Mouse (Mus musculus): ENCODE measurements around the gene Fig4. TPM values are rescaled to one million over a fixed set of nuclear protein-coding genes. Genes with fewer than 3 reads are reported as not detected.
A peak's percentile ranks its signal among the peaks of the same experiment; 100 is the strongest.

Gene Fig4
- 28.7 and 32.1 TPM in 2 replicates for polyA plus RNA-seq (2015; fragmentation: Nextera tagmentation; extraction: Ambion mirVana)

DNA sequence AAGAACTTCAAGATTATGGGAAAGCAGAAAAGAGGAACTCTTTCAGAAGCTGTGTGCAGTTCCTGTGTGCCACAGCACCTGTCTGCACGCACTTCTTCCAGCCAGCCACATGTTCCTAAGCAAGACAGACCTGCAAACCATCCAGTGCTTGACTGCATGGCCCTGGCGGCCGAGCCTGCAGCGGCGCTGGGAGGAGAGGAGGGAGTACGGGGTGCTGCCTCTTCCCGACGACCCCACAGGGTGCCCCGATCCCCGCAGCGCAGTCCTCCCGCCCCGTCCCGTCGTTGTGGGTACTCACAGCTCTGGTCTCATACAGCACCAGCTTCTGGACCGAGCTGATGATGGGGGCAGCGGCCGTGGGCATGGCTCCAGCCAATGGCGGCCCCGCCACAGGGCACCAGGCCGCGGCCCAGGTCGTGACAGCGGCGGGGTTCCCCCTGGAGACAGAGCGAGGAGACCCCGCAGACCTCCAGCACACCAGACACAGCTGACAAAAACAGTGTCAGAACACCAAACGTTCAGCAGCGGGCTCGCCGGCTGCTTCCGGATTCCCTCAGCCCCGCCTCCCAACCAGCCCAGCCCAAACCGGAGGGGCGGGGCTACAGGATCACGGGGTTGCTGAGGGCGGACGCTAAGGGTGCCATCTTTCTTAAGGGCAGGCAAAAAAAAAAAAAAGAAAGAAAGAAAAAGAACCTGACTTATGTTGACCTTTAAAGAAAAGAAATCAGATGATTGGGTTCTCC, at the start of gene Fig4:
Gene Fig4 (minus strand): TSS at position 572 of the 743 bp plus-strand sequence.
- peak; percentile 95 for ATAC-seq (ENCODE audit: low FRiP score)
- peak within 1 kb of the TSS; percentile 98 for H3K4me2 ChIP-seq
- no peaks in the 10 kb centered on the region for H3K9me3 ChIP-seq (replicated peaks)
- peak within 1 kb of the TSS; percentile 88 for H3K27ac ChIP-seq (replicated peaks)
- H3K9ac ChIP-seq (replicated peaks), result peak within 1 kb of the TSS; percentile 84
- WGBS, result under 1% methylated on average over 38 of the region's 38 CpGs
- peaks cover 13% of the 10 kb centered on the region for H3K4me1 ChIP-seq
- H3K27me3 ChIP-seq (replicated peaks), result no peaks in the 10 kb centered on the region
- H3K4me3 ChIP-seq (replicated peaks), result peak within 1 kb of the TSS; percentile 96
- no peaks in the 10 kb centered on the region for H3K36me3 ChIP-seq

DNA sequence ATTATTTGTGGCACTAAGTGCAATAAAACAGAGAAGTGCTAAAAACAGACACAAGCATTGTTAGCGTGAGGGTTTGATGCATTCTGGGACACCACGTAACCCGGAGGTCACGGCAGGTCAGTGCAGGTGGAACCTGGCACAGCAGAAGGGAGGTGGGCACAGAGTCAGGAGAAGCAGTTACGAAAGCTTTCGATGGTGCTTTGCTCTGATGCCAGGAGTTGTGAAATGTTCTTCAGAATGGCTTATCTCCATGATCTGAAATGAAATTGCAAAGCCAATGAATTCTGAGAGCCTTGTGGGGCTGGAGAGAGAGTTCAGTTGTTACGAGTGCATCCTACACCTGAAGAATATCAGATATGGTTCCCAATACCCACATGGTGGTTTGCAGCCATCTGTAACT, 38.3 kb upstream of the Fig4 start:
- WGBS, result 92% methylated on average over 7 of the region's 7 CpGs
- H3K9ac ChIP-seq (replicated peaks), result no peak overlapping the region
- no peaks in the 10 kb centered on the region for H3K4me1 ChIP-seq
- no peak overlapping the region for H3K27ac ChIP-seq (replicated peaks)
- H3K9me3 ChIP-seq (replicated peaks), result no peaks in the 10 kb centered on the region
- ATAC-seq (ENCODE audit: low FRiP score), result no peak
- no peaks in the 10 kb centered on the region for H3K27me3 ChIP-seq (replicated peaks)
- H3K4me3 ChIP-seq (replicated peaks), result no peak overlapping the region
- H3K4me2 ChIP-seq, result no peak overlapping the region
- H3K36me3 ChIP-seq, result no peaks in the 10 kb centered on the region

GRCm38 (mm10) chr10:41332533-41333043, 29.5 kb upstream of the Fig4 start:
- H3K9ac ChIP-seq (replicated peaks), result no peak overlapping the region
- H3K4me3 ChIP-seq (replicated peaks), result no peak overlapping the region
- no peaks in the 10 kb centered on the region for H3K36me3 ChIP-seq
- no peak overlapping the region for H3K4me2 ChIP-seq
- no peaks in the 10 kb centered on the region for H3K27me3 ChIP-seq (replicated peaks)
- H3K27ac ChIP-seq (replicated peaks), result no peak overlapping the region
- no peak for ATAC-seq (ENCODE audit: low FRiP score)
- H3K4me1 ChIP-seq, result no peaks in the 10 kb centered on the region
- 83% methylated on average over 2 of the region's 2 CpGs for WGBS
- no peaks in the 10 kb centered on the region for H3K9me3 ChIP-seq (replicated peaks)

GRCm38 (mm10) chr10:41315866-41316265, 12.8 kb upstream of the Fig4 start:
- no peaks in the 10 kb centered on the region for H3K36me3 ChIP-seq
- H3K27me3 ChIP-seq (replicated peaks), result no peaks in the 10 kb centered on the region
- no peaks in the 10 kb centered on the region for H3K4me1 ChIP-seq
- H3K9me3 ChIP-seq (replicated peaks), result no peaks in the 10 kb centered on the region
- ATAC-seq (ENCODE audit: low FRiP score), result no peak
- H3K4me2 ChIP-seq, result no peak overlapping the region
- H3K4me3 ChIP-seq (replicated peaks), result no peak overlapping the region
- H3K27ac ChIP-seq (replicated peaks), result no peak overlapping the region
- H3K9ac ChIP-seq (replicated peaks), result no peak overlapping the region
- WGBS, result 83% methylated on average over 3 of the region's 3 CpGs

DNA sequence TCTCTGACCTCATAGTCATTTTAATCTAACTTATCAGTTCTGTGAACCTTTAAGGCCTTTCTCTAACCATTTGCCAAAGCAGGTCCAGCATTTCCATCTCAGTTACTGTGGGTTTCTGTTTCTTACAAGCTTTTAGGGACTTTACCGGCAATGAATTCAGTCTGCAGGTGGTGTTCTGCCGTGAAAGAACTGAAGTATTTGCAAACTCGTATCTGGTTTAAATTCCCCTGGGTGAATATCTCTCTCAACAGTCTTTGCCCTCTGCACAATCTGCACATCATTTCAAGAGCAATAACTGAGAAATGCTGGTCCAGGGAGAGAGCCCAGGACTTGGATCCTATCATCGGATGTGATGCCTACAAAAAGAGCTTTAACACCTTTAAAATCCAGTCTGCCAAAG, 5.1 kb upstream of the Fig4 start:
- WGBS, result 88% methylated on average over 4 of the region's 4 CpGs
- ATAC-seq (ENCODE audit: low FRiP score), result no peak
- no peaks in the 10 kb centered on the region for H3K27me3 ChIP-seq (replicated peaks)

DNA sequence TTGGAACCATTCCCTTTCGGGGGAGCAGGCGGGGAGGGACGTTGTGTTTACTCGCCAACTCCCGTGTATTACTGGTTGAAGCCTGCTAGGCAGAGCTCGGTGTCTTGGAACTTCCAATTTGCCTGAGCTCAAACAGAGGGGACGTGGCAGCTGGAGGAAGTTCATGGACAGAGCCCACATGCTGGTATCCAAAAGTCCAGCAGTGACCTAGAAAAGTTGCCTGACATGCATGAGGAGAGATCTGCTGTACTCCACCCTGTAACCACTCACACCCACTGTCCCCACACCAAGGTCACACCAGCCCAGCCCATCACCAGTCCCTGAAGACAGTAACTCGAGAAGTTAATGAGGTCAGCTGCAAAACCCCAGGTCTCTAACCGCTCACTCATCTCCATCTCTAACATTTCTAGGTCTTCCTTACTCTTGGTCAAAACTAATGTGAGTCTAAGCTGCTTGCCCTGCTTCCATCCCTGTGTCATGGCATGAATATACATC, 1.9 kb upstream of the Fig4 start:
- Histone ChIP-seq H3K4me1 (peaks cover 13% of the 10 kb centered on the region), H3K36me3 (no peaks in the 10 kb centered on the region), H3K27ac (replicated peaks) (no peak overlapping the region), H3K9ac (replicated peaks) (no peak overlapping the region), H3K27me3 (replicated peaks) (no peaks in the 10 kb centered on the region), H3K4me2 (no peak overlapping the region), H3K9me3 (replicated peaks) (no peaks in the 10 kb centered on the region), H3K4me3 (replicated peaks) (no peak overlapping the region)
- 77% methylated on average over 9 of the region's 9 CpGs for WGBS
- no peak for ATAC-seq (ENCODE audit: low FRiP score)

More for the DNA sequence above, 5.1 kb upstream of the Fig4 start:
- Histone ChIP-seq H3K4me2 (no peak overlapping the region), H3K4me1 (peaks cover 2% of the 10 kb centered on the region; the same call in 1 of the 2 replicates), H3K9me3 (replicated peaks) (no peaks in the 10 kb centered on the region), H3K27ac (replicated peaks) (no peak overlapping the region), H3K4me3 (replicated peaks) (no peak overlapping the region), H3K36me3 (no peaks in the 10 kb centered on the region), H3K9ac (replicated peaks) (no peak overlapping the region)

GRCm38 (mm10) chr10:41303639-41304444, 782 bp upstream of the Fig4 start, which contains the start of gene Ak9:
TSS of gene Ak9 (plus strand) at chr10:41303980.
- no peaks in the 10 kb centered on the region for H3K36me3 ChIP-seq
- H3K4me3 ChIP-seq (replicated peaks), result peak within 1 kb of the TSS; percentile 96
- peaks cover 13% of the 10 kb centered on the region for H3K4me1 ChIP-seq
- no peaks in the 10 kb centered on the region for H3K9me3 ChIP-seq (replicated peaks)
- H3K27ac ChIP-seq (replicated peaks), result peak within 1 kb of the TSS; percentile 88
- WGBS, result 1% methylated on average over 25 of the region's 25 CpGs
- peak within 1 kb of the TSS; percentile 84 for H3K9ac ChIP-seq (replicated peaks)
- H3K4me2 ChIP-seq, result peak within 1 kb of the TSS; percentile 98
- ATAC-seq (ENCODE audit: low FRiP score), result peak; percentile 89
- H3K27me3 ChIP-seq (replicated peaks), result no peaks in the 10 kb centered on the region

GRCm38 (mm10) chr10:41300161-41300560, 2.9 kb downstream of the Fig4 start:
- H3K4me3 ChIP-seq (replicated peaks), result no peak overlapping the region
- H3K27ac ChIP-seq (replicated peaks), result no peak overlapping the region
- no peak overlapping the region for H3K9ac ChIP-seq (replicated peaks)
- WGBS, result 68% methylated on average over 1 of the region's 1 CpGs
- no peaks in the 10 kb centered on the region for H3K36me3 ChIP-seq
- no peaks in the 10 kb centered on the region for H3K27me3 ChIP-seq (replicated peaks)
- ATAC-seq (ENCODE audit: low FRiP score), result no peak
- no peak overlapping the region for H3K4me2 ChIP-seq
- H3K9me3 ChIP-seq (replicated peaks), result no peaks in the 10 kb centered on the region
- peaks cover 15% of the 10 kb centered on the region for H3K4me1 ChIP-seq

DNA sequence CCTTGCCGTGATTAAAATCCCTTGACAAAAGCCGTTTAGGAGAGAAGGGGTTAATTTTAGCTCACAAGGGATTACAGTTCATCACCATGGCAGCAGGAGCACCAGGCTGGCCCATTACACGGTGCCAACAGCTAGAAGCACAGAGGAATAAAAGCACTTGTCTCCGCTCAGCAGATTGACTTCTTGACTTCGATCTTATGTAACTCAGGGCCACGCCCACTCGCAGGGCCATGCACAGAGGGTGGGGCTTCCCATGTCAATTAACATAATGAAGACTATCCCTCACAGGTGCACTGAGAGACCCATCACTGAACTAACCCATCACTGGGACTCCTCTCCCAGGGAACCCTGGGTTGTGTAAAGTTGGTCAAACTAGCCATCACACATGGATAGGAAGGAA, 7.9 kb downstream of the Fig4 start:
- Histone ChIP-seq H3K9ac (replicated peaks) (no peak overlapping the region), H3K4me1 (peaks cover 9% of the 10 kb centered on the region), H3K9me3 (replicated peaks) (no peaks in the 10 kb centered on the region), H3K27me3 (replicated peaks) (no peaks in the 10 kb centered on the region), H3K4me3 (replicated peaks) (no peak overlapping the region), H3K4me2 (peak overlapping the region; percentile 30), H3K27ac (replicated peaks) (no peak overlapping the region), H3K36me3 (no peaks in the 10 kb centered on the region)
- peak; percentile 65 for ATAC-seq (ENCODE audit: low FRiP score)
- WGBS, result 12% methylated on average over 7 of the region's 7 CpGs

GRCm38 (mm10) chr10:41294734-41295133, 8.3 kb downstream of the Fig4 start:
- H3K4me3 ChIP-seq (replicated peaks), result no peak overlapping the region
- WGBS, result 39% methylated on average over 11 of the region's 11 CpGs
- H3K27me3 ChIP-seq (replicated peaks), result no peaks in the 10 kb centered on the region
- no peaks in the 10 kb centered on the region for H3K9me3 ChIP-seq (replicated peaks)
- peaks cover 9% of the 10 kb centered on the region for H3K4me1 ChIP-seq
- peak; percentile 67; the same call in 1 of the 2 replicates for ATAC-seq (ENCODE audit: low FRiP score)
- H3K9ac ChIP-seq (replicated peaks), result no peak overlapping the region
- H3K27ac ChIP-seq (replicated peaks), result no peak overlapping the region
- H3K4me2 ChIP-seq, result peak overlapping the region; percentile 30
- H3K36me3 ChIP-seq, result no peaks in the 10 kb centered on the region

DNA sequence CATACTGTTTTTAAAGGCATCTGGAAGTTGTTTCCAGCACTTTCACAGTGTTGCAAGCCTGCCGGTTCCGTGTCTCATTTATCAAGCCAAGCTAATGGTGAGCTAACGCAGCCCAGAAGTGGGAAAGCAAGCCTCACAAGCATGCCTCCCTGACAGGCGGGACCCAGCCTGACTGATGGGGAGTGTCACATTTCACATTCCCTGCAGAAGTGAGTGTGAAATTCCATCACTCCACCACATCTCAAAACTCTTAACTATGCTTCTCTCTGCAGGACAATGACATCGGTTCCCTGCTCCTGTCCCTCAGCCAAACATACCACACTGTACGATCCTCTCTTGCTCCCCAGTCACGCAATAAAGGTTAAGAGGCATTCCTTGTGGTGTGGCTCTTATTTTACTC, 10.0 kb downstream of the Fig4 start:
- no peak overlapping the region for H3K4me2 ChIP-seq
- no peaks in the 10 kb centered on the region for H3K27me3 ChIP-seq (replicated peaks)
- H3K9me3 ChIP-seq (replicated peaks), result no peaks in the 10 kb centered on the region
- WGBS, result 27% methylated on average over 7 of the region's 7 CpGs
- no peak overlapping the region for H3K4me3 ChIP-seq (replicated peaks)
- no peak overlapping the region for H3K9ac ChIP-seq (replicated peaks)
- H3K36me3 ChIP-seq, result no peaks in the 10 kb centered on the region
- no peak overlapping the region for H3K27ac ChIP-seq (replicated peaks)
- no peak for ATAC-seq (ENCODE audit: low FRiP score)
- H3K4me1 ChIP-seq, result peaks cover 16% of the 10 kb centered on the region

Measured in neural tube, embryonic 15.5 days (tissue).